ENCODE assay signal across 14 mouse cellular contexts in the genomic region with DNA sequence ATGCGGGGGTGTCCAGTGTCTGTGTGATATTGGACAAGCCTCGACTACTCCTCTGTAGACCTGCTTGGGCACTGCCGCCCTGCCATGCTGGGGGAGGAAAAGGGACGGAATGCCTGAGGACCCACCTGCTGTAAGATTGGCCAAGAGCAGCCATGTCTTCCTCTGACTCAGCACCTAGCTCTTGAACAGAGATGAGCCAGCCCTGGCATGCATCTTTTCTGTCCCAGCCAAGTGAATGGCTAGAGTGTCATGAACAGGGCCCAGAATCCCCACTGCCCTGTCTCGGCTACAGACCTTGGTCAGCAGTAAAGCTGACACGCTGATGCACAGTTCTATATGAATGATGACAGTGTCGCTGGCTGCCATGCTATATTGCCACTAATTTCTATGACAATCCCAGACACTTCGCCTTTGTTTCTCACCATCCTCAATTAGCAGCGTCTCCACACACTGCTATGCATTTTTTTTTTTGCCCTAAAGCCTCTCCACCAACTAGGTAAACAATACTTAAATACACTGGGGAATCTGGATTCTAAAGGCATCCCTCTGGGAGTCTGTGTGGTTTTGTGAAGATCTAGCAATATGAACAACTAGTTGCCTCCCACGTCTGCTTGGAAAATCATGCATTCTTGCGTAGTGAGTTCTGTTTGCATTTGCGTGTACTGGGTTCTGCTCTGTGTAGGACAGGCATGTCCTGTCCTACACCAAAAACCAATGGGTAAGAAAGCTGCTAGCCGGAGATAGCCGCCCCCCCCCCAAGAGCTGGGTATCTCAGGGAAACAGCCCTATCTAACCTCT.
"Had no signal": no experiment of that assay in that cellular context is flagged by ENCODE, and none has a peak within 500 bp of the region (broad histone marks: within the 10 kb centered on the region; RNA-seq: fewer than 3 reads in every experiment).

No protein-coding gene starts in this region.

- H3K4me3 ChIP-seq: kidney, embryonic 15.5 days; limb, embryonic 15.5 days; liver, embryonic 12.5 days; midbrain, embryonic 10.5 days; myocyte; stomach, embryonic 15.5 days had no signal

- DNase-seq: kidney, postnatal 14 days; lung, embryonic 14.5 days; lung, postnatal 10 days; lung, postnatal 4 days; midbrain, embryonic 14.5 days; retina, postnatal 1 day; right cerebral cortex, postnatal 14 days; thymus, postnatal 4 days had no signal

- H3K4me1 ChIP-seq: kidney, embryonic 15.5 days; limb, embryonic 15.5 days; liver, embryonic 12.5 days; stomach, embryonic 15.5 days had no signal

- H3K27ac ChIP-seq: kidney, embryonic 15.5 days; limb, embryonic 15.5 days; liver, embryonic 12.5 days; midbrain, embryonic 10.5 days; stomach, embryonic 15.5 days had no signal

- ATAC-seq: liver, embryonic 12.5 days had no signal

- H3K27me3 ChIP-seq: limb, embryonic 15.5 days; liver, embryonic 12.5 days; stomach, embryonic 15.5 days had no signal
